Mouse (Mus musculus): ENCODE results near the gene Lhpp. TPM values are rescaled to one million over a fixed set of nuclear protein-coding genes. Genes with fewer than 3 reads are reported as not detected.

Lhpp gene
- total RNA-seq, 2 experiments from 2014 or later = 12.9 to 13.6 TPM

DNA sequence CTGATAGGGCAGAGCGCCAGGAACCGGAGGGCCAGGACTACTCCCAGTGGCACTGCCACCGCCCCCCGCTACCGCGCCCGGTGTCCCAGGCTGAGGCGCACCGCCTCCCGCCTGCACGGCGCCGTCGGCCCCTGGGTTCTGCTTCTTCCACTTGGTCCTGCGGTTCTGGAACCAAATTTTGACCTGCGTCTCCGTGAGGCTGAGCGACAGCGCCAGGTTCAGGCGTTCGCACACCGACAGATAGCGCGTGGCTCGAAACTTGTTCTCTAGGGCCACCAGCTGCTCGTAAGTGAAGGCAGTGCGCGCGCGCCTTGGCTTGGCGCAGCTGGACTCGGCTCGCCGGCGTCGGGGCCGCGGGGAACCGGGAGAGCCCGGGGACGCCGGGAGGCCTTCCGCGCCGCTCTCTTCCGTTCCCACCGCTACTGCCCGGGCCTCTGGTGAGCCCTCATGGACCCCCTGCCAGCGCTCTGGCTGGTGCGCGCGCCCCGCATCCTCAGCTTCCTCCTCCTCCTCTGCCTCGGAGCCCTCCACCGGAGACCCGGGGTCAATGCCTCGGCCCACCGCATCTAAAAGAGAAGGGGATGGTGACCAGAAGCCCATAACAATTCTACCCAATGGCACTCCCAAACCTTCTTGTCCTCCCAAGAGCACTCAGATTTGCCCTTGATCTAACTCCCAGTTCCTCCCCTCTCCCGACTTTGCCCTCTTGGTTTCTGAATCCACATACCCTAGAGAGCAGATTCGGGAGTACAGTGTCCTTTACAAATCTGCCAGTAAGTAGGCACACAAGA, 13.0 kb upstream of the Lhpp start:
- DNase-seq = peak; percentile 28 to 29
- intact Hi-C loops (cut with DNase I) = no loop called here

DNA sequence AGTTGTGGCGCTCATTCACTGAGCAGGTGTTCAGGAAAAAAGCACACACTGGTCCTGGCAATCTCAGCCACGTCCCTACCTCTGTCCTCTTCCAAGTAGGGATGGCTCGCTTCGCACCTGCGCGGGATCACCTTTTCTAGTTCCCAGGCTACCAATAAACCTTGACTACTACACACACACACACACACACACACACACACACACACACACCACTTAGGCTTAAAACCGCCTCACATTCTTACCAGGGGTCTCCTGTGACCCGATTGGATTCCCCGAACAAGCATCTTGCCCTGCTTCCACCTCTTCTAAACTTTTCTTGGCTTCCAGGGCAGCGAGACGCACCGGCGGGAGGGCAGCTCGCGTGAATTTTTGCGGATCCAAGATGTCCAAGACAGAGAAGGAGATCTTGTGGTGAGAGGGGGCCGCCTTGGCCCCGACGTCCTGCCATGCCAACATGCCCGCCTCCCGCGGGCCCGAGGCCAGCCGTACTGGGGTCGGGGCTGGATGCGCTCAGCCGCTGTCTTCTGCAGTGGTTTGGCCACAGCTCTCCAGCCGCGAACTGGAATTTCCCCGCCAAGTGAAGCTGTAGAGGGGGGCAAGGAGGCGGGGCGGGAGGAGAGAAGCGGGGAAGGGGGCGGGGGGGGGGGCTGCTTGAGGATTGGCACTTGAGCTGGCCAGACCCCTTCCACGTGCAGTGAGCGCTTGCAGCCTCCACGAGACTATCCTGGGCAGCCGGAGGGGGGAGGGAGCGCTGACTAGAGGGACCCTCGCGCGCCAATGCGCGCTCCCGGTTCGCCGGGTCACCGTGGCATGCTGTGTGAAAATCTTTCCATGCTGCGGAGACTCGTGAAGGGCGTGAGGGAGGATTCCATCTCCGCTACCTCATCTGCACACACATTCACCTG, 11.1 kb upstream of the Lhpp start, which contains the start of gene Nkx1-2:
Gene Nkx1-2 (minus strand): TSS at position 567 of the 905 bp plus-strand sequence.
- intact Hi-C loops (cut with DNase I) = no loop called here
- peak in 1 of 2 experiments; percentile 10 for DNase-seq

DNA sequence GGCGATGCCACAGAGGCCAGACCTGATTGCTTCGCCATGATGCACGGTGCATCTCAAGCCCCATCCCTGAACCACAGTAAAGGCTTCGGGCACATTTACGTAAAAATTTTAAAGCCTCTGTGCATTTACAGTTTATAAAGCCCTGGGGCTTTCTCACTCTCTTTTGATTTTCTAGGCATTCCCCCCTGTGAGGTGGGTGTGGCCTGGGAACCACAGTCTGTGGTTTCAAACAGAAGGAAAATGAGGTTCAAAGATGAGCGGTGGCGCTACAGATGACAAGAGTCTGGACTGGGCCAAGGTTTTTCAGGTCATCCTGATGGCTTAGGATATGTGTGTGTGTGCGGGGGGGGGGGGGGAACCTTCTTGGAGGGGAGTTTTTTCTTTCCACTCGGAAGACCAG, 10.4 kb upstream of the Lhpp start:
- intact Hi-C loops (cut with DNase I) = no loop called here

DNA sequence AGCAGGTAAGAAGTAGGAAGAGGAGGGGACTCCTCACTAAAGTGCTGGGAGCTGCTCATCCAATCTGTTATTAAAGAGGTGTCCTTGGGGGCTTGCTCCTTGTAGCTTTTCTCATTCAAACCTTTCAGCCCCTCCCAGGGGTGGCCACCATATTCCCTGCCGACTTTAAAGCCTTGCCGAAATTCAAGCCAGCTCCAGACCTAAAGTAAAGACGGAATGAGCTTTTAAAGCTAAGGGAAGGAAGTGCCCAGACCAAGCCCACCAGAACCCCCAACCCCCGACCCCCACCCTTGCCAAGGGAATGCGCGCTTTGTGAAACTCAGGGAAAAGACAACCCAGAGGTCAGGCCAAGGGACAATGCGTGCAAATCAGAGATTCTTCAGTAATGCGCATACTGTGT, 9.5 kb upstream of the Lhpp start:
- no peak for DNase-seq
- intact Hi-C loops (cut with DNase I) = no loop called here

More for the DNA sequence above, 10.4 kb upstream of the Lhpp start:
- DNase-seq = no peak

DNA sequence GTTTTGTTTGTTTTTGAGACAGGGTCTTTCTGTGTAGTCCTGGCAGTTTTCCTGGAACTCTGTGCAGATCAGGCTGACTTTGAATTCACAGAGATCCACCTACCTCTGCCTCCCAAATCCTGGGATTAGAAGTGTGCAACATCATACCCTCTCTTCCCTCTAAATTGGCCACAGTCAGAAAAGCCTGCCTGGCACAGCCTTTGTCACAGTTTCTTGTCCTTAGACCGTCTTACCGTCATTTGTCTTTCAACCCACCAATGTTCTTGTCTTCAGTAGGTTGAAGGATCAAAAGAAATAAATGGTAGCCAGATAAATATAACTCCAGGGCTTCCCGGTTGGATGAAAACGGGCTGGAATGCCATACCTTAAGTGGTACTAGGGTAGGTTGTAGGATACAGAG, 5.7 kb upstream of the Lhpp start:
- DNase-seq = no peak
- intact Hi-C loops (cut with DNase I) = no loop called here

DNA sequence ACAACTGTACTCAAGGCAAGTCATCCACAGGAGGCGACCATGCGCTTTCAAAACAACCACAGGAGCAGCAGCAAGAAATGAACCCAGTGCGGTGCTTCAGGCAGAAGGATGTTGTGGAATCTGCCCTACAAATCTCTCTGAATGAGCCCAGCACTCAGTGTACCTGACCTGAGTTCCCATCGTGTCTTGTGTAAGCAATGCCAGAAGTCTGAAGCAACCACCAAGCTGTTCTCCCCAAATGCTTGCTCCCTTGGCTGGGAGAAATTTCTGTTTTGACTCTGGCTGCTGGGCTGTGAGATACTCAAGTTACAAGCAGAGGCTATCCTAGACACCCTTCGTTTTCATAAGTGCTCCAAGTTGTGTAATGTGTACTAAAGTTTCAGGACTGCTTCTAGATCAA, 4.7 kb upstream of the Lhpp start:
- no peak for DNase-seq
- intact Hi-C loops (cut with DNase I) = no loop called here

DNA sequence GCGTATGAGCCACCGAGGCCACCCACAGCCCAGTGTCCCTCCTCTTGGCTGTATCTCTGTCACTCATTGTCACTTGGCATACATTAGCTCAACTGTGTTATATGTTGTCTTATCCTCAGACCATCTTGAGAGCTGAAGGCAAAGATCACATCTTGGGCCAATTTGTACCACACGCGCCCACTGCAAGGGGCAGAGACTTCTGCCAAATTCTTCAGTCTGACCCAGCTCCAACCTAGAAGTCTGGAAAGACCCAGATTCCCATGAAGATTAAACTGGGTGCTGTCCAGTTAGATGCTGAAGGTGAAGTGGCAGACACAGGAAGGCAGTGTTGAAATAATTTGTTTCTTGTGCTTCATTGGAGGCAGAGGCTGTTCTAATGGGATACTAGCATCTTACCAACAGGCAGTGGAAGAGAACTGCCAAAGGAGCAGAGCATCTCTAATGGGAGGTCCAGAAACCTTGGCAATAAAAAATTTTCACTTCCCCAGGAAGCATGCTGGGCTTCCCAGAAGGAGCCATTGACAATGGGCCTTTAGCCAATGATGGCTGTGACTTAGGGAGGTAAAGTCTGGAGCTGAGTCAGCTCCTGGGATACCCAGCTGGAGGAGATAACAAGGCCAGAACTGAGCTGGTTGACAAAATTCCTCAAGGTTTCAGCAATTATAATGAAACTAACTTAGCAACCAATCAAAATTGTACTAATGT, 2.0 kb upstream of the Lhpp start:
- intact Hi-C loops (cut with DNase I) = no loop called here
- DNase-seq = no peak

DNA sequence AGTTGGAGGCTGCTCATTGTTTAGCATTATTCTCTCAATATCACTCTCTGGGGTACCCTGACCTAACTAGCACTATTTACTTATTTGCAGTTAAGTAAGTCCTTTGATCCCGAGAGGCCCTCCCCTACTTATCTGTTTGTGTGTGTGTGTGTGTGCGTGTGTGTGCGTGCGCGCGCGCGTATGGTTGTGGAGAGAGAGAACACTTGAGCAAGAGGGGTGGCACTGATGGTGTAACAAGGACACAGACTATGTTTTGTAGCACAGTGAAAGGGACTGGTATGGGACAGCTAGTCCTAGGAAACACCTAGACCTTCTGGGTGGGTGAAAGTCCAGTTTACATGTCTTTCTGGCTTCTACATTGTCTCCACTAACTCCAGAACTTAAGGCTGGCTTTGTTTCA, 1.1 kb downstream of the Lhpp start:
- intact Hi-C loops (cut with DNase I) = no loop called here

DNA sequence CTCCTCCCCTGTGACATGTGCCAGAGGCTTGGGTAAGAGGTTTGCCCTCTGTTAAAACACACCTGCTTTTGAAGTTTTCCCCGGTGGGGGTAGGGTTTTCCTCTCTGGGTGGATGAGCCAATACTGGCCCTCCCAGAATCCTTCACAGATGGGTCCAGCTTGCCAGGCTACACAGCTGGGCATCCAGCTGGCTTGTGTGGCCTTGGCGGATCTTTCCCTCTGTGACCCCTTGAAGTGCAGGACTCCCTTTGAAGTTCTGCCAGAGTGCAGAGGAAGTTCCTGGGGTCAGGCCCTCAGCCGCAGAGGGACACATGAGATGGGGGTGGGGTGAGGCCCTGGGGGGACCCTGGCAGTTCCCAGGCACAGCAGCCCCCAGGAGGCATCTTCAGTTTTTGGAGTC, 4.9 kb downstream of the Lhpp start:
- no peak for DNase-seq

More for the DNA sequence above, 1.1 kb downstream of the Lhpp start:
- no peak for DNase-seq

DNA sequence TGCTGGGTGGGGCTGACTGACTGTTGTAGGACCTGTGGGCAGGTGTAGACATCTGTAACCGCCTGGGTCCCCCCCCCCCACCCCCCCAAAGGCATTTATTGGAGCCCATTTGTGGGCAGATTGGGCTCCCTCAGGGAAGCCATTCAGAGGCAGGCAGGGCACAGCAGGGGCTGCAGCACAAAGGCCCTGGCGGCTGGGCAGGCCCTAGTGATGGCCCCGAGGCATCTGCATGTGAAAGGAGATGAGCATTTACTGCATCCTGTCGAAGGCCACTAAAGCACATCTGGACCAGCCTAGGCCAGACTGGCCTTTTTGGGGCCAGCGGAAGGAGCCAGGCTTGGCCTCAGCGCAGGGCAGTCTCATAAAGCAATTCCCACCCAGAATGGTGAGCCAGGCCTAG, 6.0 kb downstream of the Lhpp start:
- no peak for DNase-seq
- intact Hi-C loops (cut with DNase I) = no loop called here

More for the DNA sequence above, 4.9 kb downstream of the Lhpp start:
- intact Hi-C loops (cut with DNase I) = no loop called here

DNA sequence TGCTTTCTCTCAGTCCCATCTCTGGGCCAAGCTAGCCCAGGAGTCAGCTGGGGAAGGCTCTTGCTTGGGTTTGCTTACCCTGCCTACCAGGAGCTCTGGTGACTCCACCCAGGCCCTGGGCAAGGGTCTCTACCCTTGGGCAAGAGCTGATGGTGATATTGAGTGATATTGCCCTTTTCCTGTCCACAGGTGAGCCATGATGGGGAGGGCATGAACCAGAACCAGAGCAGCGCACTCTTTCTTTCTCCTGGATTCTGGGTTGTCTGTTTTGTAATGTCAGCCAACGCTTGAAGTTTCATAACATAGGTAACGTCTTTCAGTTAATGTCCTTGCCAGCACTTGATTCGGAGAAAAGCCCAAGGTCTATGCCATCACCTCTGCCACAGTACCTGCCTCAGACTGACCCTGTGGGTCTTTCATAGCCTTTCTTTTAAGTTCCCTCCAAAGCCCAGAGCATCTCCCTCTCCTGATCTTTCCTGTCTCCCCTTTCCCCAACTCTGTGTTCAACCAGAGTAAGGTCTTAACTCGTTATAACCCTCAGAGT, 6.7 kb downstream of the Lhpp start:
- DNase-seq = no peak
- intact Hi-C loops (cut with DNase I) = no loop called here

DNA sequence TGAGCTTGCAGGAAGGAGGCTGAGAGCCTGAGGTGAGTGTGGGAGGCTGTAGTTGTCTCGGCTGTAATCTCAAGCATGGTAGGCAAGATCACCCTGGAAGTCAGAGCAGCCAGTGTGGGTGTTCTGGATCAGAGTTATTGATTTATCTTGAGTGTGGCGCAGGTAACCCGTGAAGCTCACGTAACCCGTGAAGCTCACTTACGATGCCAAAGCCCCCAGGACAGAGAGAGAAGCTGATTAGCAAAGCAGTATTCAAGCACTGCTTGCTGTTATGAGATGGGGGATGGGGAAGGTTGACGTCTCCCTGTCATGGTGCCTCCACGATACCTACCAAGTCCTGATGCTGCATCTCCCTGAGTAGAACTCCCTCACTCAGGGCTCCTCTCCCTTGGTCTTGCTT, 9.1 kb downstream of the Lhpp start:
- intact Hi-C loops (cut with DNase I) = no loop called here
- no peak for DNase-seq

DNA sequence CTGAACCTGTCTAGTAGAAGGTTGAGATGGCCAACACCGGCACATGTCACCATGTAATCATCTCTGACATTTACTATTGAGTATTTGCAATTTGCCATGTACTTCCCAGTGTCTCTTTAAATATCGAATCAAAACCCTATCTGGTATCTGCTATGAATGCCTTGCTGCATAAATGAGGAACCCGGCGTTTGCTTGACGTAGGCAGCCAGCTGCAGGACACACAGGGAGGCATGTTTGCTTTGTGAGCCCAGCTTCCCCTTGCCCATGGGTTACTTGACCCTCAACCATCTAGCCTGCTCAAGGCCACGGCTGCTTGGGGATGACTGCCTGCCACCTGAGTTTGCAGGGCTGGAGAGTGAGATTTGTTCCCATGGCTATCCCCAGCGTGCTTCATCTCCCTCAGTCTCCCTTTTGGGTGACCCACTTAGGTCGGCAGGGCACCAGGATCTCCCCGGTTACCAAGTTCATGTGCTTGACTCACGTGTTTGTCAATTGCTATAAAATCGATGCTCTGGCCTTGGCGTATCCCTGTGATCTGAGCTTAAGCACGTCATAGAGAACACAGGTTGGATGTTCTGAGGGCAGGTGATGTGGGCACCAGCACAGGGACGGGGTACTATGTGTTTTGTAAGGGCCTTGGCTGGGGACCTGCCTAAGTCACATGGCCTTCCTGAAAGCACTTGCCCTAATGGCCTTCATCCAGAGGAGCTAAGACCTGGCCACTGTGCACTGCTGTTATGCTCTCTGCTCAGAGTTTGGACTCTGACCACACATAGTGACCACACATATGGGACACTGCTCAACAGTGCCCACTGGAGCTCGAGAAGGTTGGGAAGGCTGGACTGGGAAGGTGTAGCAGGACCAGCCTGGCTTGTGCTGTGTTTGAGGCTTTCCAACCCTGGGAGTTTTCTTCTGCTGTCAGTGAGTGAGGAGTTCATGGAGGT, 9.8 kb downstream of the Lhpp start:
- intact Hi-C loops (cut with DNase I) = no loop called here
- no peak for DNase-seq

DNA sequence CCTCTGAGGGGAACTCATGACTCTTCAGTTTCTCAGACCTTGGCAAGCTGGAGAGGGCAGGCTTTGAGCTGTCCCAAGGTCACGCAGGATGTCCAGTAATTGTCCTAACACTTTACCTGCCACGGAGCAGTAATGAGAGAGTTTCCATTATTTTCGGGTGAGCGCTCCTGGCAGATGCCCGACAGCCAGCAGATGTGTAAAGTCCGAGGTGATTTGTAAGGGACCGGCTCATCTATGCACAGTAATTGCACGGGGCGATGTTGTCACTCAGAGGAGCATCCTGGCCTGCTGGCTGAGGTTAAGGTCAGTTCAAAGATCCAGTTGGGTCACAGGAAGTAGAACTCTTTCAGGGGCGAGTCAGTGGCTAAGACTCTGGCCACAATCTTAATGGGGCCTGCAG, 13.7 kb downstream of the Lhpp start:
- DNase-seq = no peak

DNA sequence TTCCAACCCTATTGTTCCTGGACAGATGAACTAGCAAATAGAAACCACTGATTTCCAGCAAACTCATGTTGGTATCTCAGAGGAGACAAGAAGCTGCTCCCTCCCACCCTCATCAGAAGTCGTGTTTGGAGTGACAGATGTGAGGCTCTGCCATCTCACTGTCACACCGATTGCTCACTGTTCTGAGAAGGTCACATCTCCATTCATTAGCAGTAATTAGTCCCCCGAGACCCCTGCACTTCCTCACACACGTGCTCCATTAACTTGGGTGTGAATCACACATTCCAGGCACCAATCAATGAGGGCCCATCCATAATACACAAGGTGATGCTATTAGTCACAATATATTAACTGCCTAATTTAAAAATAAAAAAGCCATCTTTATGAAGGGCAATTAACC, 15.7 kb downstream of the Lhpp start:
- intact Hi-C loops (cut with DNase I) = no loop called here
- no peak for DNase-seq

More for the DNA sequence above, 13.7 kb downstream of the Lhpp start:
- intact Hi-C loops (cut with DNase I) = no loop called here

DNA sequence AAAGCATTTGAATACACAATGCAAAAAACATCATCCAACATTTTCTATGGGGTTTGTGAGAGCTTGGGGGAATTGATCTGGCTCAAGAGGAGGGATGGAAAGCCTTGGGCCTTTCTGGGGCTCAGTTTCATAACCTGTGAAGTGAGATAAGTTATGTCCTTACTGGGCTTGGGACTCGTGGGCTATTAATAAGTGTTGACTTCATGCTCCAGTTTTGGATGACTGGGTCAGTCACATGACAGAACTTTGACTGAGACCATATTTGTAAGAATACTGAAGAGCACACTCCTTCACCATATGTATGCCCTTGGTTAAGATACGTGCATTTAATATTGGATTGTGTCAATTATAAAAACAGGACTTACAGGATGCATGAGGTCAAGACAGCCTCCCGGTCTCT, 17.0 kb downstream of the Lhpp start:
- DNase-seq = peak in 1 of 2 experiments; percentile 40
- intact Hi-C loops (cut with DNase I) = no loop called here

DNA sequence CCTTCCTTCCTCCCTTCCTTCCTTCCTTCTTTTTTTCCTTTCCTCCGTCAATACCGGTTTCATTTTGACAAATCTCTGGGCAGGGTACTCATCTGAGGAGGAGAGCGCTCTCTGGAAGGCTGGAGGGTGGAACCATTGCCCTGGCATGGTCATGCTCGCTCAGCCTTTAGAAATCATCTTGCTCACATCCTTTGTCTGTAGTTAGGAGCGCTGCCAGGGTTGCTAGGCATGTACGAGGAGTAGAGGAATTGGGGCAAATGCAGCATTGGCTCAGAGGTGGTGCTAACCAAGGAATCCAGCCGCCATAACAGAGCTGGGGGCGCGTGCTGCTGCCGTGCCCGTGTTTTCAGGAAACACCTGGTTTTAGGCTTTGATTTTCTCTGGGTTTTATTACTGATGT, 20.9 kb downstream of the Lhpp start:
- DNase-seq = no peak
- intact Hi-C loops (cut with DNase I) = loop anchor here (5.0 to 10.0 kb wide), 2 partner anchors 69 to 727 kb away; no protein-coding TSS in a partner anchor

DNA sequence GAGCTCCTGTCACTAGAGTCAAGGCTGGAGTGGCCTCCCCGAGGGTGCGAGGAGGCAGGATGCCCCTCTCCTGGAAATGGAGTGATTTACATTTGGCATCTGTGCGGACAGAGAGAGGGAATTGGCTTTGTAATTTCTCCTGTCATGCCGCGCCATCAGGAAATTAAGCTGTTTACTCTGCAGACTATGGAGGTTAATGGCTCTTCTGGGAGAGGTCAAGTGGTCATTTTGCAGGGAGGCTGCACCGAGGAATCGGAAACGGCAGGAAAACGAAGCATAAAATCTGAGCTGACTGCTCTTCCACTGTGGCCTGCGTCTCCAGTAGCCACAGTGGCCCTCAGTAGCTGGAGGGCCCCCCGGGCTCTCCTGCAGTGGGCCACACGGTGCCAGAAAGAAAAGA, 26.9 kb downstream of the Lhpp start:
- DNase-seq = no peak

DNA sequence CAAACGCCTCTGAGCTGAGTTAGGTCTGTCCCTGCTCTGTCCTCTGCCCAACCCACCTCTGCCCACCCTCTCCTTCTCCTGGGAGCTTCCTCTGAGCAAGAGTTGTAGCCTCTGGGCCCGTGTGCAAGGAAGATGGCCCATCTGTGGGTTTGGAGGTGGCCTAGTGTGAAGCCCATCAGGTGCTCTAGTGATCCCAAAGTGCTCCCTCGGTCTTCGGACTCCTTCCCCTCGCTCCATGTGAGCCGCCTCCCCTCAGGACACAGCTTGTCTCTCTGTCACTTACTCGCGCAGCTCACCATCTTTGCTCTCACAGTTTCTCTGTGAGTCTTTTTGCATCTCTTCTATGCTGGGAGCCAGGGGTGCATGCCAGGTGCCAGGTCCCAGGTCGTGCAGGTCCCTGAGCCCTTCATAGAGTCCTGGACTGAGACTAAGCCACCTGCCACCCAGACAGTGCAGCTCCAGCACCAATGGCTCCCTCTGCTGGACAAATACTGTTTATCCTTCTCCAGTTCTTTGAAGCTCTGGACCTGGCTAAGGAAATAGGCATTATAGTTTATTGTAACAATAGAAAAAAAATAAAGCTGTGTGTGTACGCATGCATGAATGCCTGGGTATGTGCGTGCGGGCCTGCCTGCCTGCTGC, 28.1 kb downstream of the Lhpp start:
- peak; percentile 19 to 63 for DNase-seq
- intact Hi-C loops (cut with DNase I) = loop anchor here (5.0 to 10.0 kb wide), 2 partner anchors 411 to 734 kb away; no protein-coding TSS in a partner anchor

More for the DNA sequence above, 26.9 kb downstream of the Lhpp start:
- intact Hi-C loops (cut with DNase I) = loop anchor here (2.0 to 10.0 kb wide), 3 partner anchors 62 to 732 kb away; no protein-coding TSS in a partner anchor
